Mouse (Mus musculus): ENCODE results near the gene Gtpbp1.
A peak's percentile ranks its signal among the peaks of the same experiment; 100 is the strongest.
"Not testable (repeated sequence)": the region's sequence is repeated elsewhere in the genome, so short reads cannot be mapped to it uniquely, and the experiment has no call there.

Gene Gtpbp1

DNA sequence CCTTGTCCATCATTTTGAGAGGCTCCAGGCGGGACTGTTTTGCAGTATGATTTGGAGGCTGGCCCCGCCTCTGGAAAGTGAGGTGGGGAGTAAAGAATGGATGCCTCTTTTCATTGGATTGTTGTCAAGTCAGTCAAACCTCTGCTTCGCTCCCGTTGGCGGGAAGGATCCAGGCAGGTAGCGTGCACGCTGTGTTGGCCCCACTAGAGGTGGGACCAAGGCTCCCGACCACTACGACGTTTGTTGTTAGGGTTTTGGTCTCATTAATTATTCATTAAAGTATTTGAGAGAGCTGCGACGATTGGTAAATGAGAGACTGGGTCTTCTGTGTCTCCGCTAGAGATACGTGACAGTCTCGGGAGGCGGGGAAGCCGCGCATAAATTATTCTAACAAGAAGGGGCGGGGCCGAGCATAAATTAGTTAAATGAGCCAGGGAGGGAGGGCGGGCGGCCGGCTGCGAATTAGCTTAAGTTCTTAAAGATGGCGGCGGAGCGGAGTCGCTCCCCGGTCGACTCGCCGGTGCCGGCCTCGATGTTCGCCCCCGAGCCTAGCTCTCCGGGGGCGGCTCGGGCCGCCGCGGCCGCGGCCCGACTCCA is at the start of gene Gtpbp1:
TSS of gene Gtpbp1 (plus strand) at position 420 of the 597 bp plus-strand sequence.
- DNase-seq: peak; percentile 97

DNA sequence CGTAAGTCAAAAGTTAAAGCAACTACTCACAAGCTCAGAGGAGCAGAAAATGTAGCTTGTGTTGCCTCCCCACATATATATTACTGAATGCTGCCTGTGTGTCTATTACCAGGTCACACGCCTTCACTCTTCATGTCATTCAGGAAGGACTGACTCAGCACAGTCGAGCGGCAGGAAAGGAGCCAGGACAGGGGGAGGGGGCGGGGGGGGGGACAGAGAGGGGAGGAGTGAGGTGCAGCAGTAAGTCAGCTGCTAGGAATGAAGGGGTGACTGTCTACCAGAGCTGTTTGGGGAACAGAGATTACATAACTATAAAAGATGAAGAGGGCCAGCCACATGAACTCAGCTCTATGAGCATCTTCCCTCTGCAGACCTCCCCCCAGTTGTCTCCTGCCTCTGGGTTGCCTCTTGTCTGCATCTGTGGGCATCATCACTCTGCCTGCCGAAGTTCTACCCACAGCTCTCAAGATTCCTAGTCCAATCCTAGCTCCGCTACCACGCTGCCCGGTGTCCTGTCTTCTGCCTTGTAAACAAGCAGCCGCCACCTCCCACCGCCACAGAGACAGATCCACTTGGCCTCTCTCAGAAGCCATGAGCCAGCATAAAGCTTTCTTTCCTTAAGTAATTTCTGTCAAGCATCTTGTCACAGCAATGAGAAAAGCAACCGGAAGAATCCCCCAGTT is 49.4 kb upstream of the Gtpbp1 start:
- peak; percentile 28 for DNase-seq

DNA sequence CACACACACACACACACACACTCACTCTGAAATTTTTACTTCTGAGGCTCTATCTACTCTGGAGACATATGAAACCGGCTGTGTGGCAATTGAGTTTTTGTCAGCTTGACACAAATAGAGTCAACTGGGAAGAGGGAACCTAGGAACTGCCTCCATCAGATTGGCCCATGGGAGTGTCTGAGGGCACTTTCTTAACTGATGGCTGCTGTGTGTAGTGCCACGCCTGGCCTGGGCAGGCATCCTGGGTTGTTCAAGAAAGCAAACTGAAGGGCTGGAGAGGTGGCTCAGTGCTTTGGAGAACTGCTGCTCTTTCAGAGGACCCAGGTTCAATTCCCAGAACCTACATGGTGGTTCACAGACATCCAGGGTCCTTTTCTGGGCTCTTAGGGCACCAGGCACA is 45.2 kb upstream of the Gtpbp1 start:
- no peak for DNase-seq

DNA sequence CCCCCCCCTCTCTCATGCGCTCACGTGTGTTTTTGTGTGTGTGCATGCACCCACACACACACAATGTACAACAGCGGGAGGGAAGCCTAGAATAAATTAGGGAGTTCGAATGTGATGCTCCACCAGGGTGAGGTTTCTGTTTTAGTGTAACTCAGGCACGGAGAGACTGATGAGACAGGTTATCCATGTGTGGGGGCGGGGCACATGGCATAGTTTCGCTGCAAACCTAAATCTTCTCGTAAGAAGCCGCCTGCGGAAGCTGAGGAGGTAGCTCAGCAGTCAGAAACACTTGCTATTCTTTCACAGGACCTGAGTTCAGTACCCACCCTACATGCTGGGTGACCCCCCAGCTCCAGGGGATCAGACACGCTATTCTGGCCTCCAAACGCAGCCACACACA is 42.5 kb upstream of the Gtpbp1 start:
- no peak for DNase-seq

DNA sequence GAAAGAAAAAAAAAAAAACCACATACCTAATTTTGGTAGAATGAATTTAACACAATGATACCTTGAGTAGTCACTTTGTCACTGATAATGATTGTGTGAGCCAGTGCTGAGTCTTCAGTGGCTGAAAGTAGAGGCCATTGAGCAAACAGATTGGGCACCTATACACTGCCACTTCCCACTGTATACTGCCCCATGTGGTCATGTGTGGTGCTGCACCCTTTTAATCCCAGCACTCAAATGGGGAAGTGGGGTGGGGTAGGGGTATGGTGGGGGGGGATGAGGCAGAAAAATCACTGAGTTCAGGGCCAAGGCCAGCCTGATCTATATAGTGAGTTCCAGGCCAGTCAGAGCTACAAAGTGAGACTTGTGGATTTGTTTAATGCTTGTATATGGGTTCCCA is 40.1 kb upstream of the Gtpbp1 start:
- no peak for DNase-seq

DNA sequence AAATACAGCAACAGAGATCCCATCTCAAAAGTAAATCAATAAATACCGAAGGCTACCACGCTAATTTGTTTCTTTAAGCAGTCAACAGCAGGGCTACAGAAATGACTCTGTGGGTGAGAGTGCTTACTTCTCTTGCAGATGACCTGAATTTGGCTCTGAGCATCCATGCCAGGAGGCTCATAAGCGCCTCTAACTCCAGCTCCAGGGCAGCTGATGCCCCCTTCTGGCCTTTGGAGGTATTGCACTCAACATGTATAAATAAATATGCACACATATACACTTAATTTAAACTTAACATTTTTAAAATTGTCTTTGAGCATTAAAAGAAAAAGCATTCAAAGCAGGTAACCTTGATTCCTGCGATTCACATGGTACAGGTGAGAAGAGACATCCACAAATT is 39.2 kb upstream of the Gtpbp1 start:
- no peak for DNase-seq

DNA sequence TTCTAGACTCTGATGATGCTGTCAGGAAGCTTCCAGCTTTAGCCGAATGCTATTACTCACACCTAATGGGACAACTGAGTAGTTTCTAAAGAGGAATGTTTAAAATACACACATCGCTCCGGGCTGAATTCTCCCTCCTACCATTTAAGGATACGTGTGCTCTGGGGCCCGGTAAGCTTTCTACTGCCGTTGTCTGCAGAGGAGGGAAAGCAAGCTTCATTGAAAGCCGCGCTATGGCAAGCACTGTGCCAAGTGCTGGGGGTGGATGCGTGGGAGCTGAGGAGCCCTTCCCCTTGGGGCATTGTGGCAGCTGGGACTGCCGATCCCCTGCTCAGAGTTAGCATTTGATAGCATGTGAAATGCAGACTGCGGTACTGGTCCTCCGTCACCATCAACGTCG is 34.2 kb upstream of the Gtpbp1 start:
- DNase-seq: peak; percentile 51

DNA sequence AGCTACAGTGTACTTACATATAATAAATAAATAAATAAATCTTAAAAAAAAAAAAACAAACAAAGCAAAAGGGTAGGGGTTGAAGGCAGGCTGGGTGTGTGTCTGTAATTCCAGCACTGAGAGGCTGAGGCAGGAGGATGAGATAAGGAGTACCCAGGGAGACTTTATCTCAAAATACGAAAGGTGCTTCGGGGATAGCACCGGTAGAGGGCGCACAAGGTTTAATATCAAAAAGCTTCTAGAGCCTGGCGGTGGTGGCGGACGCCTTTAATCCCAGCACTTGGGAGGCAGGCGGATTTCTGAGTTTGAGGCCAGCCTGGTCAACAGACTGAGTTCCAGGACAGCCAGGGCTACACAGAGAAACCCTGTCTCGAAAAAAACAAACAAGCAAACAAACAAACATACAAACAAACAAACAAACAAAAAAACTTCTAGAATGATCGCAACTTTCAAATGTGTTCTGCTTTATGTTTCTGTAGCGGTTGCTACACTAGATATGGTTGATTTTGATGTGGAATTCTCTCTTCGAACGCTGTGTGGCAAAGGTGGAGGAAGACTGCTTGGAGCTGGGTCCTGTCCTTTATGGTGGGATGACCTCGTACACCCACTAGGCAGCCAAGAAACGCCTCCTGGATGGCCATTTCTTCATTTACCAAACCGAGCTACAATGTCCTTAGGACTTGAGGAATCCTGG is 32.7 kb upstream of the Gtpbp1 start:
- DNase-seq: peak; percentile 70

DNA sequence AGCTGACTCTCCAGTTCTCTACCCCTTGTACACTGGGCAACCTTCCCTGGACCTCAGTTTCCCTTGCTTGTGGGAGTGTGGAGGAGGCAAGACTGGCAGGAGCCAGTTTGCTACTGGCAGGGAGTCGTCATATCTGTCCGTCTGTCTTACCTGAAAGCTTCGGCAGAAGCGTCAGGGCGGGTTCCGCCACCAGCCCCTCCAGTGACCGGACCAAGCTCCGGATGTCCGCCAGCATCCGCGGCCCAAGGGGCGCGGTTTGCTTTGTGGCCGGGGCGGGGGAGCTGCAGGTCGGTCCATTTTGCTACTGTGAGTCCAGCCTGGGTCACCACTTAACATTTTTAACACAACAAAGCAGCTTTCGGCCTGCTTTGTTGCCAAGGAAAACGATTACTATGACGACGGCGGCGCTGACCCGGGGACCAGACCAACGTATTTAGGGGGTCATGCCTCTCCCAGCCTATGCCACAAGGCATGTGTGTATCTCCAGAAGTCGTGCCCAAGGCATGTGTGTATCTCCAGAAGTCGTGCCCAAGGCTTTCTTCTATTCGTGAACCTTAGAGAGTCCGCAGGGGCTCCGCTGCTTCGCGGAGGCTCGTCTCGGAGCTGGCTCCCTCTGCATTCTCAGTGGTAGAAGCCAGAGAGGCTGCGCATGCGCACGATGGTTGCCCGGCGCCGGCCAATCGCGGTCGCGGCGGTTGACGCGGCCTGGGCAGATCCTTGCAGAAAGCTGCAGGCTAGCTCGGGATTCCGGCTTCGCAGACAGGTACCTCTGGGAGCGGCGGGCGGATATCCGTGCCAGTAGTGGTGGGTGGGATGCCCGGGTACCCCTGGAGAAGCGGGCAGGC is 31.9 kb upstream of the Gtpbp1 start, which contains the start of the genes Fam227a and Cby1:
TSS of gene Fam227a (minus strand) at position 426 of the 845 bp plus-strand sequence.
TSS of gene Cby1 (plus strand) at position 669 of the 845 bp plus-strand sequence.
- peak; percentile 97 for DNase-seq

DNA sequence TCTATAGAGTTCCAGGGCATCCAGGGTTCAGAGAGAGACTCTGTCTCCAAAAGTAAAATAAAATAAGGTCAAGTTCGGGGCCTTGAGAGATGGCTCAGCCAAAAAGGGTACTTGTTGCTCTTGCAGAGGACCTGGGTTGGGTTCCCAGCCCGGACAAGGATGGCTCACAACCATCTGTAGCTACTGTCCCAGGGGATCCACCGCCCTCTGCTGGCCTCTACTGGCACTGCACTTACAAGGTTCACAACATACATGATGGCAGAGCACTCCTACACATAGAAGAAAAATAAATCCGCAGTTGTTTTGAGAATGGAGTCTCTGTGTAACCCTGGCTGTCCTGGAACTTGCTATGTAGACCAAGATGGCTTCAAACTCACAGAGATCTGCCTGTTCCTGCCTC is 28.8 kb upstream of the Gtpbp1 start:
- no peak for DNase-seq

DNA sequence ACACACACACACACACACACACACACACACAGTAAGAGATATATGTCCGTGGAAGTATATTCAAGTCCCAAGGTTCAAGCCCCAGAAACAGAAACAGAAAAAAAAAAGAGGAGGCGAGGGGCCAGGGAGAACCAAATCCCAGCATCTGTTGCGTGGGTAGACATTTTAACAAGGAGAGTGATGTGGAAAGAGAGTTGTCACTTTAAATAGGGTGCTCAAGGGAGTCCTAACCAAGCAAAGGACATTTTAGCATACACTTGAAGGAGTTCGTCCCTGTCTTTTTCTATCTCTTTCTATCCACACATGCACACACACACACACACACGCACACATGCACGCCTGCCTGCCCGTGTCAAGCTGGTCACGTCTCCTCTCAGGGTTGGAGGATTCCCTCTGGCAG is 26.0 kb upstream of the Gtpbp1 start:
- DNase-seq: no peak

DNA sequence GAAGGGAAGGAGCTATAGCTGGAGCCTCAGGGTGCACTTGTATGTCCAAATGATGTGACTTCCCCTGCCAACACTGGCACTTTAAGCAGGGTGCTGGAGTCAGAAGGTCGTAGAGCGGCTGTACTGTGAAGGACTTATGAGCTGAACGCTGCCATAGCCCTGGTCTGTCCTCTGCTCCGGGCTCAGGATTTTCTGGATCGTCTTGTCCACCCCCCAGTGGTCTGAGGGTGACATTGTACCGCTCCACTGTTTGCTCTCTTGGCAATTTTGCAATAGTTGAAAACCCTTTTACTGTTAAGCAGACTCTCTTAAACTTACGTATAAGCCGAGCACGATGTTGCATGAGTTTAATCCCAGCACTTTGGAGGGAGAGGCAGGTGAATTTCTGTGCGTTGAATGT is 21.4 kb upstream of the Gtpbp1 start:
- DNase-seq: no peak

DNA sequence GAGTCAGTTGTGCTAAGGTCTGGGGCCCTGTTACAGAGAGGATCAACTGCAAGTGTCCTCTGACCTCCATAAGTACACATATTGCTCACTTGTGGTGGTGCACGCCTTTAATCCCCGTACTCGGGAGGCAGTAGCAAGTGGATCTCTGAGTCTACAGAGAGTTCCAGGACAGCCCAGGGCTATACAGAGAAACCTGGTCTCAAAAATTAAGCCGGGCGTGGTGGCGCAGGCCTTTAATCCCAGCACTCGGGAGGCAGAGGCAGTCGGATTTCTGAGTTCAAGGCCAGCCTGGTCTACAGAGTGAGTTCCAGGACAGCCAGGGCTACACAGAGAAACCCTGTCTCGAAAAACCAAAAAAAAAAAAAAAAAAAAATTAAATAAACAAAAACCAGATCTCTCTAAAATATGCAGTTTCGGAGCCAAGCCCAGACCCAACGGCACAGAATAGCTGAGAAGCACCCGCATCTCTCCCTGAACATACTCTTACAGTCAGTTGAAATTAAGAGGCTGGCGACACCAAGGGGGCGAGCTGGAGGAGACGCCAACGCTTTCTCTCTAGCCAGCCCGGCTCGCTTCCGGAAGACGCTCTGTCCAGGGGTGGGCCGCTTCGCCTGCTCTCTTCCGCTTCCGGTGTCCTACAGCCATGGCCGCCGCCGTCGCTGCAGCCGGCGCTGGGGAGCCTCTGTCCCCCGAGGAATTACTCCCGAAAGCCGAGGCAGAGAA is 20.2 kb upstream of the Gtpbp1 start, which contains the start of gene Tomm22:
TSS of gene Tomm22 (plus strand) at position 613 of the 723 bp plus-strand sequence.
- DNase-seq: peak; percentile 90

DNA sequence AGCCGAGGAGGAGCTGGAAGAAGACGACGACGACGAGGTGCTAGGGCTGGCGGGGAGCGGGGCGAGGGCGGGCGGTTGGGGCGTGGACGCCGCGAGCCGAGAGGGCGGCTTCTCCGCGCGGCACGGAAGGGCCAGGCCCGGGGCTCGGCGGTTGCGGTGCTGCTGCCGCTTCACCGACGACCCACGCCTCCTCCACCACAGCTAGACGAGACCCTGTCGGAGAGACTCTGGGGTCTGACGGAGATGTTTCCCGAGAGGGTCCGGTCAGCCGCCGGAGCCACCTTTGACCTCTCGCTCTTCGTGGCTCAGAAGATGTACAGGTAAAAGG is 19.7 kb upstream of the Gtpbp1 start:
- DNase-seq: no peak

DNA sequence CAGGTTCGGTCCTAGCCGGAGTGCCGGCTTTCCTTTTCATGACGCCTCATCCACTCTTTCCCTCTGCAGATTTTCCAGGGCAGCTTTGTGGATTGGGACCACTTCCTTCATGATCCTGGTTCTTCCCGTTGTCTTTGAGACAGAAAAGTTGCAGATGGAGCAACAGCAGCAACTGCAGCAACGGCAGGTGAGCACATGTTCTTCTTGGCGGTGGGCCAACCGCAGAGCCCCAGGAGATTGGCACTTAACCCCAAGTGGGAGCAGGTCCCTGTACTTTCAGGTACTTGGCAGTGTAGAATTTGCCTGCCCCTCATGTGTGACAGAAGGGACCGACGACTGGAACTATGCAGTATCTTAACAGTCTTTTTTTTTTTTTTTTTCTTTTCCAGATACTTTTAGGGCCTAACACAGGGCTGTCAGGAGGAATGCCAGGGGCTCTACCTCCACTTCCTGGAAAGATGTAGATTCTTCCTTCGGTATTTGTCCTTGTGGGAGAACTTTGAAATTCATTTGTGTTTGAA is 18.8 kb upstream of the Gtpbp1 start:
- DNase-seq: not testable (repeated sequence)

DNA sequence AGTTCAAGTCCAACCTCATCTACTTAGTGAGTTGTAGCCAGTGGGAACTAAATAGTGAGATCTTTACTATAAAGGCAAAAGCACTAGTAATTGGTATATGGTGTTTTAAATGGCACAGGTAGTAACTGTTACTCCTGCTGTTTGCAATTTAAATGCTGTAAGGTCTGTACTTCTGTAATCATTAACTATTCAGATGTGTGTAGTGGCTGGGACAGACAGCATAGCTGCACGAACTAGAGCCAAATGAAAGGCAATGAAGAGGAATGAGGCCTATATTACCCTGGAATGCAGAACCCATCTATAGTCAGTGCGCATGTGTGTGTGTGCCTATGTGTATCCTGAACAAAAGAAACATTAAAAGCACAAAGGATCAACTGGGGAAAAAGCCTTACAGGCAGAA is 12.7 kb upstream of the Gtpbp1 start:
- no peak for DNase-seq

DNA sequence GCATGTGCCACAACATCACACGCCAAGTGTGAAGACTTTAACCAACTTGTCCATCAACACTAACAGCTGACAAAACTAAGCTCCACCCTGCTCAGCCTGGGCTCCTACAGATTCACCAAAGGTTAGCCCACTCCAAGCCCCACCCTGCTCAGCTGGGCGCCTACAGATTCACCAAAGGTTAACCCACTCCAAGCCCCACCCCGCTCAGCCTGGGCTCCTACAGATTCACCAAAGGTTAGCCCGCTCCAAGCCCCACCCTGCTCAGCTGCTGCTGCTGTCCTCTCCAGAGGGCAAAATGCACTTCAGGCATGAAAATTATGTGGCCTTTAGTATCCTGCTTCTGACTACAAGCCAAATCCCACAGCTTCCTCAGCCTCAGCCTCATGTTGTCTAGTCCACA is 8.7 kb upstream of the Gtpbp1 start:
- no peak for DNase-seq

DNA sequence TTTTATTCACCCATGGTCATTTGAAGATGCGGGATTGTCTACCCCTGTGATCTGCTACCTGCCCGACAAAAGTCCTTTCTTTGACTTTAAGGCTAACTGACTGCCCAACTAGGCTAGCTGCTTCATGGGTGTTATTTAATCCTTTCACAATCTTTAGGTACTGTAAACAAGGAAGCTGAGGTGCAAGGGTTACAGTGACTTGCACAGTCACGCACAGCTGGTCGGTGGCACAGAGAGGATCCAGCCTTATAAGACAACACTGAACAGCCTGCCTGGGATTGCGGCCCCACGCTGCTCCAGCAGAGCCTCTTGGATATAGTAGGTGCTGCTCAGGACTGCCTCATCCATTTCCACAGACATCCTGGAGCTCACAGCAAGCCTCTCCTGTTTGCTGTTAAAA is 7.5 kb upstream of the Gtpbp1 start:
- no peak for DNase-seq

DNA sequence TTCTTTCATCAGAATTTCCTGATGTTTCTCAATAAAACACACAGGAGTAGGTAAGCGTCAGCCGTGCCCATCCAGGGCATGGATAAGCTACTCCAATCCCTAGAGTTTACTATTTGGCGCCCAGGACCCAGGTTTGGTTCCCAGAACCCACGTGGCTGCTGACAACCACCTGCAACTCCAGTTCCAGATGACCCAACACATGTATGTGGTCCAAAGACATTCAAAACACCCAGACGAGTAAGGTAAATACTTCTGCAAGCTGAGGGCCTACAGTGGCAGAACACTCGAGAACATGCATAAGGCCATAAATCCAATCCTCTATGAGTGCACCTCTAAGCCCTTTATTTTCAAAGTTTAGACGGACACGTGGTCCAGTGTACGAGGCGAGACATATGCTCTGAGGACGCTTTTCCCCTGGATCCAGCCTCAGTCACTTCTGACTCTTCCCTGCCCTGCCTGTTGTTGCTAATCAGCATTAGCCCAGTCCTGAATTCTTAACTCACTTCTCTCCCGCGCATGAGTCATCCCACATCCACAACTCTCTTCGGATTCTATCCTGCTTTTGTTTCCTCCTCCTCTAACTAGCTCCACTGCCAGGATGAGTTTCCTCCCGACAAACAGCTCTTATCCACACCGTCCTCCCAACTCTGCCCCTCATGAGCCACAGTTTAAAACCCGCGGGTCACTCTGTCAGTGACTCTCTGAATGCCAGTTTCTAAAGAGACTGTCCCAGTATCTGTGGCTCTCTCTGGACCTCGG is 6.8 kb upstream of the Gtpbp1 start:
- peak; percentile 38 for DNase-seq

DNA sequence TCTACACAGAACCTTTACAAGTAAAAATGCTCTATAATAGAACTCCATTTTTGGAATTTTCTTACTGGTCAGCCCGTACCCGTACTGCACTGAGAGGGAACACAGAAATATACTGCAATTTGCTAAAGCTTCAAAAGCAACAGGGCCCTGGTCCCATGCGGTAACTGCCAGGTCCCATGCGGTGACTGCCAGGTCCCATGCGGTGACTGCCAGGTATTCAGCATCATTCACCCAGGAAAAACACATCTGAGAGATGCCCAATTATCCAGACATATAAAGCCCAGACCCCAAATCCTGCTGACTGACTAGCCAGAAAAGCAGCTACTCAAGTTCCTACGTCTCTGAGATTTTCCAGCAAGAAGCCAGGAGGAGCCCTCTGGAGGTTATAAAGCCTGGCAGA is 6.0 kb upstream of the Gtpbp1 start:
- DNase-seq: no peak

DNA sequence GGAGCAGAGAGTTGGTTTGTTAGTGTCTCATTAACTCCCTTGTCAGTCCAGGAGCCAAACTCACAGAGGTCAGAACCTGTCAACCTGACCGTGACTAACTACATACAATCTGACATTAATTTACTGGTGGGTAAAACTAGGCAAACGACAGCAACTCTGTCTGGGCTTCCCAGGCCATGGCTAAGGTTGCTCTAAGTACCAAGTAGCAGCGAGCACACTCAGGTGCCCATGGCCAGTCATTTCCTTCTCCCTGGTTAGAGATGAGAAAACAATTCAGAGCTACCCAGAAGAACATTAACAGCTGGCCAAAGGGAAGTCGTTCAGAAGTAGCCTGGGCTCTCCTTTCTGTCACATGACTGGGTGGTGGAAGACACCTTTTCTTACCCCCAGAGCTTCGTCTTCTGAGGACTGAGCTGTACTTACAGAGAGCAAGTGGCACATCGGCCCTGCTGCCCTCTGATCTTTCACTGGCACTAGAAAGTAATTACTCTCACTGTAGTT is 5.5 kb upstream of the Gtpbp1 start:
- no peak for DNase-seq
